Mouse (Mus musculus): ENCODE results near the gene Stxbp5.

The Stxbp5 gene

DNA sequence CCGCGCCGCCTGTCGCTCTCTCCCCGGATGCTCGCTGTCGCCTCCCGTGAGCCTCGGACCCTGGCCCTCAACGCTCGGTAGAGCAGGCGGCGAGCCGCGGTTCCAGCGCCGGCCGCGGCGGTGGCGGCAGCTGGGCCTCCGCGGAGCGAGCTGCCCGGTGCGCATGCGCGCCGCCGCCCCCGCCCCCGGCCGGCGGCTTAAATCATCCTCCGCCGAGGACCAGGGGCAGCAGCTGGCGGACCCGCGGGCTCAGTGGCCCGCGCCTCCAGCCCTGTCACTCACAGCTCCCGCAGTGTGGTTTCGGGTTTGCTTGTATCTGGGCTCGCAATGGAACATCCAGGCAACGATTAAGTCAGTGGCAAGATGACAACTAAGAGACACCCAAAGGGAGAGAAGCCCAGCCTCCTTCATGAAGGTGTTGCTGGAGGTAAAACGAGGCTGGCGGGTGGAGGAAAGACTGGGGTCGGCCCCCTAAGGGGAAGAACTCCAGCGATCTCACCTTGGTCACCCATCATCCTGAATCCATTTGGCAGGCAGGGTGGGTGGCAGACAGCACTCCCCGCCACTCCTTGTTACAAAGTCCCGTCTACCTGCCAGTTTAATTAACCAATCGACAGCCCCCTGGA is at the start of gene Stxbp5:
Gene Stxbp5 (minus strand): TSS at position 9 of the 626 bp plus-strand sequence.
- peak; percentile 84 to 85 for DNase-seq (ENCODE audit: low spot score in 2 of 2)

DNA sequence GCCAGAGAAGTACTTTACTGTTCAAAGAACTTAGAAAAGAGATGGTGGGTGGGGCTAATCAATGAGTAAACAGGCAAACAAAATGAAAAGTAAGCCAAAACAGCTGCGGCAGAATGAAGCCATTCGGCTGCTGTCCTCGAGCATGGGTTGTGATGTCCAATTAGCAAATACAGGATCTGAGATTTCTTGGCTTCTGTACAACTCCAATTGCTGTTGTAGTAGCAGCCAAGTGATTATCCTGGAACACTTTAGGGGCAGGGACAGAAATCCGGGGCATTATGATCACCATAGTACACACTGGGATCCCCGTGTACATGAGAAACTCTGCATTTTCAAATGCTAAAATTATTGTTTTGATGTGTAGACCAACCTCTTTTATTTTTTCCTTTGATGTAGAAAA is 11.5 kb upstream of the Stxbp5 start:
- DNase-seq (ENCODE audit: low spot score in 2 of 2), result no peak

DNA sequence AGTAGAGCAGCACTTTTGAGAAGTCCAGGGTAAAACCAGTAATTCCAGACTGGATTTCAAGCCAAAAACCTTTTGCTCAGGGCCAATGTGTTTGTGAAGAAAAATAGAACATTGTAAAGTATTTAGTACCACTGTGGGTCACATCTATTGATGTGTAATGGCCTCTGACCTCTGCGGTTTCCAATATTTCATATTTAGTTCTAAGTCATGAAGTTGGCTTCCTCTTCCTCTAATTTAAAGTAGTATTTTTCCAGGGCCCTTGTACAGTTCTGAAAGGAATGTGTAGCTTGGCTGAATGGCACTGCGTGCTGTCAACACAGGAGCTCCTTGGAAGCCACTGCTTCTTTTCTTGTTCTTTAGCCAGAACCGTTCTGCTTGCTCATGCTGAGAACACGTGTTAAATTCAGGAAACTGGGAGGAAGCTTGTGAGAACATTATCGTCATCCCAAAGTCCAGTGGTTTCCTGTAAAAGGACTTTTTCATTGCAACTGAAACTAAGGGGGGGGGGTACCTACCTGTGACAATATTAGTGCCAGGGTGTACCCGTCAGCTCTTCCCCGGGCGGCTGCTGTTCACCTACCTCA is 7.1 kb upstream of the Stxbp5 start:
- peak; percentile 72 to 73 for DNase-seq (ENCODE audit: low spot score in 2 of 2)

DNA sequence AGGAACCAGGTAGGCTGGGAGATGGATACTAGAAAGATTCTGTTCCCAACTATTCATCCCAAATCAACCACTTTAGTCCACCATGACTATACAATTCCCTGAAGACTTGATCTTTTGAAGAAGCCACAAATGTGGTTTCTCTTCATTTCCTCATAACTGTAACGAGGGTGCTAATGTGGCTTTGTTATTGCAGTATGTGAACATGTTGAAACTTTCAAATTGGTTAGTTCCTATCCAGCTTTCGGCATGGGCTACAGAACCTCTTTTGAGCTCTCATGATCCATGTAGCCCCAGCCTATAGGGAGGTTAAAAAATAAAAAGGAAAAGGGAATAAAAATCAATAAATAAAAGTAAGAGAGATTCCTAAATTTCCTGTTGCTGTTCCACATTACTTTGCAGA is 6.6 kb upstream of the Stxbp5 start:
- DNase-seq (ENCODE audit: low spot score in 2 of 2), result no peak

DNA sequence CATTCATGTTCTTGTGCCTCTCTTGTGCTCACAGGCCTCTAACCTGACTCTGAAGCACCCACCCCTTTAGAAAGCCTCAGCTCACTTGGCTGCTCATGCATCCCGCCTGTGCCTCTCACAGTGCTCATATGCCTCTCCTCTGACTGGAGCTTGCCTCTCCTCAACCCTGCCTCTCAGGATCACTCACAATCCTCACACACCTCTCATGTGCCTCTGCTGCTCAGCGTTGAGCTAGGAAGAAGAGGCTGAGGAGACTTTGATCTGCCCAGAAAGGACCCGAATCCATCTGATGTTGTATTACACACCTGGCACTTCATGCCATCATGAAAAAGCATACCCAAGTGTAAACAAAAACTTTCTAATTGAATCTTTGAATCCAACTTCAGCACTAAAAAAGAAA is 5.3 kb upstream of the Stxbp5 start:
- DNase-seq (ENCODE audit: low spot score in 2 of 2), result no peak

DNA sequence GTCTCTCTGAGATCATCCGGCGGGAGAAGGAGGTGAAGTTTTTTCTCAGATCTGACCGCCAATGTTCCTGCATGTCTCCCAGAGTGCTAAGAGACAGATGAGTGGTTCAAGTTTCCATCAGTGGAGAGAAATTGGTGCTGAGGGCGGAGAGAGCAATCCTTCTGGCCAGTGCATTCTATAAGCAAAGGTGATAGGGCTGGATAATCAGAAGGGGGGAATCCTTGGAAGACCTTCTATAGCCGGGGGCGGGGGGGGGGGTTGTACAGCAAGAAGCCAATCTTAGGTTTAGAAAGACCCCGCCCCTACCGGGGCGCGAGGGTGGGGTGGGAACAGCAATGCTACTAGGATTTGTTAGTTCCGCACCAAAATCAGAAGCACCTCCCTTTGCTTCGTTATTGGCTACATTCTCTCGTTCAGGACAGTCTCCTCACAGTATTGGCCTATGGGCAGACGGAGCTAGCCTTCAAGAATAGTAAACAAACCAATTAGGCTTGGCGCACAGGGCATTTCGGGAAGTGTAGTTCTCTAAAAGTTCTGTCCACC is 889 bp upstream of the Stxbp5 start:
- DNase-seq (ENCODE audit: low spot score in 2 of 2), result peak; percentile 92 to 93

DNA sequence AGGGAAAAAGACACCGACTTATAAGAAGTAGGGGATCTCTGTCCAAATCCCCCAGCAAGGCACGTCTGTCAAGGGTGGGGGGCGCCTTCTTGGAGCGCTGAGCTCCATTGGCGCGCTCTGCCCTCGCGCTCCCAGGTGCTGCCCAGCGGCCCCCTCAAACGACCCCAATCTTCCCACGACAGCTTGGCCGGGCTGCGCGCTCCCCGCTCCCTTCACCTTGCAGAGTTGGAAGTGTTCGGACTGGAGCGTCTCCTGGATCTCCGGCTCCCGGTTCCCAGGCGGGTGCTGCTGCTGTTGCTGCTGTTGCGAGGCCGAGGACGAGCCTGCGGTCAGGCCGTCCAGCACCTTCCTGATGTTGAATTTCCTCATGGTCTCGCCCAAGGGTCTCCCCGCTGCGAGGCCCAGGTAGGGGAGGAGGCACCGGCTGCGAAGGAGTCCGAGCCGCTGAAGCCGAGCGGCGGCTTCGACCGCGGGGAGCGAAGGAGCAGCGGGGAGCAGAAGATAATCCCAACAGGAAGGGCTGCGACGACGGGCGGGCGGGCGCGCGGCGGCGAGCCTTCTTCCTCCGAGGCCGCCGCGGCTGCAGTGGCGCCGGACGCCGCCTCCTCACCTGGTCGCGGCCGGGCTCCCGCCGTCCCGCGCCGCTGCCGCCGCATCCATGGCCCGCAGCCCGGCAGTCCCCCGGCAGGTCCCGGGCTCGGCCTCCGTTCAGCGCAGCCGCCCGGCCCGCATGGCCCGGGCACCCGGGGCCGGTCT is 386 bp downstream of the Stxbp5 start:
- peak in 1 of 2 experiments; percentile 40 for DNase-seq (ENCODE audit: low spot score in 2 of 2)

DNA sequence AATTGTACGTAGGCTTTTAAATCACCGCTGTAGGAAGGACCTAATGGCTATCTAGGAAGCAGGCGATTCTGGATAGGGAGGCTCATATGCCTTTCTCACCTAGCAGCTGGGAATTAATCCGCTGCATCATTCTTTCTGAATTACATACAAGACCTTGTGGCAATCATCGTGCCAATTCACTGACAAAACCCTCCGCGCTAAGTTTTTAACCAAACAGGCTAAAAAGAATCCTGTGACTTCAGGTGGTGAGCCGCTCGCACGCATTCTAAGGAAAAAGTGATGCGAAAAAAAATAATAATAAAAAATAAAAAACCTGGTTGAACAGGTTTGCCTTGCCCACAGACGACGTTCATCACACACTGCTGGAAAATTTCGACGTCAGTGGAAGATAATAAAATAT is 1.1 kb downstream of the Stxbp5 start:
- DNase-seq (ENCODE audit: low spot score in 2 of 2), result no peak

DNA sequence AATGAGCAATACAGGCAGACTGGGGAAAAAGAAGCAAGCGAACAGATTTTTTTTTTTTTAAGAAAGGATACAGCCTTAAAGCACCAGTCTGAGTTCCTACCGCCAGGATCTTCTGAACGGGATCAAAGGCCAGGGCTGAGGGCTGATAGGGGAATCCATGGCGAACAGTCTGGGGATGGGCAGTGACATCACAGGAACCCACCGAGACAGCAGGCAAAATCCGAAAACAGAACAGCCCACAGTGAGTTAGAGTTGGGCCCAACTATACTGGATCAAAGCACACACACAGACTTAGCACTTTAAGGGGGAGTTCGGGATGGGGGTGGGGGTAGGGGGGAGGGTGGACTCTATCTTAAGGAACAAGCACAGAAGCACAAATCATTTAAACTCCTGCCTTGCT is 1.8 kb downstream of the Stxbp5 start:
- no peak for DNase-seq (ENCODE audit: low spot score in 2 of 2)

DNA sequence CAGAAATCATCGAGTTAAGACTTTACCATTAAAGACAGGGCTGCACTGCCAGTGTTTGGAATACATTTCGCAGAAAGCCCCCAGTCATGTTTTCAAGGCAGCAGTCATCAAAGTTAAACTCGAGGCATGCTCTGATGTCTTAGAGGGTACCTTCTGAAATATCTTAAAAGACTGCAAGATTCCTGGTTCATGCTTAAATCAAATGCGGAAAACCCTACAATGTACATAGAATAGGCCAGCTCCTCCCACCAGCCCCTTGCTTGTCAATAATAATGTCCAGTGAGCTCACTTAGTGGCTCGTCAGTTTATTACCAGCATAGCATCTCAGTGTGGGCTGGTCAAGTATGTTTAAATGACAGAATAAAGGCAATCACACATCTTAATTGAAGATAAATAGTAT is 3.0 kb downstream of the Stxbp5 start:
- no peak for DNase-seq (ENCODE audit: low spot score in 2 of 2)

DNA sequence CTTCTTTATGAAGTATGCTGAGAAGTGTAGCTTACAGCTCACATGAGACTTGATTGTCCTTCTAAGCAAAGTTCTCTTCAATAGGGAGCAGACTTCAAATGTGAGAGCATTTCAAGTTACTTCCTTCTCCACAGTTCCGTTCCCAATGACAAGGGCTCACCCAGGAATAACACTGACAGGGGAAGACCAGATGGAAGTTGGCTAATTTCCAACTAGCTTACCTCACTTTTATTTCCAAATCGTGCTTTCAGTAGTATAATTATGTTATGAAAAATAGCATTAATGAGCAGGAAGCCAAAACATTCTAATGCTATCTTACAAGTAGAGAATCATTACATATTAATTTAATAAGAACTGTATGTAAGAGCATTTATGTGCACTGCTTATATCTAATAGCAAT is 7.3 kb downstream of the Stxbp5 start:
- no peak for DNase-seq (ENCODE audit: low spot score in 2 of 2)

DNA sequence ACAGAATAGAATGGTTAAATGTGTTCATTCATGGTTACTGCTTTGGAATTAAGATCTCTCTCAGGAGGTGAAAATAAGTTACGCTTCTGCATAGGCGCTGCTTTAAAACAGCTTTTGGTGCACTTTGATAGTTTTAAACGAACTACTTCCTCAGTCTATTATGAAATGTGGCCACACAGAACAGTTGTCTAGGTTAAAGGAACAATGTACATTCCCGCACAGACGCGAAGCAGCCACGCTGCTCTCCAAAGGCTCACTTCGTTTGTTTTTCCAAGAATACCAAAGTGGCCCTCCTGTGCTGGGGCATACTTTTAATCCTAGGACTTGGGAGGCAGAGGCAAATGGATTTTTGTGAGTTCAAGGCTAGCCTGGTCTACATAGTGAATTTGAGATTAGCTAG is 11.2 kb downstream of the Stxbp5 start:
- DNase-seq (ENCODE audit: low spot score in 2 of 2), result no peak

DNA sequence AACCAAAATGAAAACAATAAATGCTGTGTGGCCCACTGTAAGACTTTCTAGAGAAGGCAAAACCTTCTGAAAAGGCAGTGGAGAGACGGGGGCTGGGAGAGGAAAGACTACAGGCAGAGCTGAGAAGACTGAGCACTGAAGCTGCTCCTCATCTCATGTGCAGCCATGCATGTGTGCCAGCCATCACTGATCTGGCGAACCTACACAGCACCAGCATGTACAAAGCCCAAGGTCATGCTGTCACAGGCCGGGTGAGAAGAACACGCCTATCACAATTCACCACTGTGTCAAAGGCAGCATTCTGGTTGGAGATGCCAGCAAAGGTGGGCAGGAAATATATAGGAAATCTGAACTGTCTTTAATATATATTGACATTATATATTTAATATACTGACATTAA is 12.2 kb downstream of the Stxbp5 start:
- DNase-seq (ENCODE audit: low spot score in 2 of 2), result no peak

DNA sequence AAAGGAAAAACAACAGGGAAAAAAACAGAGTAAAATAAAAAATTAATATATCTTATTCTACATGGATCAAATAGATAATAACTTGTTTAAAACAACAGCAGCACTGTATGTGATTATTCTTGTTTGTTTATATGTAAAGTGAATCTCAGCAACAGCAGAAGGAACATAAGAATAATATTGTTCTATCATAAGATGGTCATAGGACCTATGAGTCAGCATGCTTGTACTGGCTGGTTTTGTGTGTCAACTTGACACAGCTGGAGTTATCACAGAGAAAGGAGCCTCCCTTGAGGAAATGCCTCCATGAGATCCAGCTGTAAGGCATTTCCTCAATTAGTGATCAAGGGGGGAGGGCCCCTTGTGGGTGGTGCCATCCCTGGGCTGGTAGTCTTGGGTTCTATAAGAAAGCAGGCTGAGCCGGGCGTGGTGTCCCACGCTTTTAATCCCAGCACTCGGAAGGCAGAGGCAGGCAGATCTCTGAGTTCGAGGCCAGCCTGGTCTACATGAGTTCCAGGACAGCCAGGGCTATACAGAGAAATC is 19.0 kb downstream of the Stxbp5 start:
- DNase-seq (ENCODE audit: low spot score in 2 of 2), result peak in 1 of 2 experiments; percentile 17

DNA sequence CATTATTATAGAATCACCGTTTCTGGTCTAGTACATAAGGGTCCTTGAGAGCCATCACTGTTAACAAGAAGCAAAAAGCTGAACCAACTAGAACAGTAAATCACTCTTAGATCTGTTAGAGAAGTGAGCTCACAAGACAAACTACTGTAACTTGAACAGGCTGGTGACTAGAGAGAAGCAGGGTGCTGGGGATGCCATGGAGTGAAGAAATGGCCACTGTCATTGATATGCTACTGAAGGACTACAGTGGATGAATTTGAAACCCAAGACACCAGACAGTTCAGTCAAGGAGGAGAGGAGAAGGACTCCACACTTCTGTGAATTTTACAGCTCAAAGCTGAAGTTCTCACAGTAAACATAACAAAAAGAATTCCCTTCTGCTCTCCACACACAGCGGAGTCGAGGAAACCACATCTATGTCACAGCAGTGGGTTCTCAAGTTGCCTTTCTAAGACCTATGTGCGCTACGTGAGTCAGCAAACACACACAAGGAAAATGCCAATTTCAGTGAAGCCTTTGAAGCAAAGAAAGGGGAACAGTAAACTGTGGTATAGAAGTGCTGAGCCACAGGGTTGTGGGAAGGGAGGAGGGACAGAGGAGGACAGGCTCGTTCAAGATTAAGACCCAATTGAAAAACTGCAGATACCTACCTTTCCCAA is 20.7 kb downstream of the Stxbp5 start:
- no peak for DNase-seq (ENCODE audit: low spot score in 2 of 2)

DNA sequence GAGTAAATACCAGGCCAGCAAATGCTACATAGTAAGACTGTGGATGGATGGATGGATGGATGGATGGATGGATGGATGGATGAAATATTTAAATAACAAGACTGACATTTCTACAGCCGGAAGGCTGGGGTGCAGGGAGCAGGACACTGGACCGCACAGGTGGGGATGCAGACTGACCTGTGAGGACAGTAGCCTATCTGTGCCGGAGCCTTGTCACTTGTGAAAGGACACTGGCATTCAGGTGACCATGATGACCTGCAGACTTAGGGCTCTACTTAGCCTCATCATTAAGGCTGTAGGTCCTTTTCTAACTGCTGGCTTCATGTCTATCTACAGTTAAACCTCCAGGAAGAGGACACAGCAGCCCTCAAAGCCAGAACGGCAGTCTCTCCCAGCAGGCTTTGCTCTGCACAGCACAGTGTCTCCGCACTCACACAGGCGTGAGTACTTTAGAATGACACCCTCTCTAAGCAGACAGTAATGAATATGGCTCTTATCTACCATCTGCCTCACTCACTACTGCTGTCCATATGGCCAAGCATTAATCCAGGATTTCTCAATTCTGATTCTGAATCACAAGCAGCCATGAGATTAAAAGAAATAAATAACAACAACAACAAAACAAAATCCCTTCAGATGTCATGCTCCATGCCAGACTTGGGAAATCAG is 21.9 kb downstream of the Stxbp5 start:
- no peak for DNase-seq (ENCODE audit: low spot score in 2 of 2)

DNA sequence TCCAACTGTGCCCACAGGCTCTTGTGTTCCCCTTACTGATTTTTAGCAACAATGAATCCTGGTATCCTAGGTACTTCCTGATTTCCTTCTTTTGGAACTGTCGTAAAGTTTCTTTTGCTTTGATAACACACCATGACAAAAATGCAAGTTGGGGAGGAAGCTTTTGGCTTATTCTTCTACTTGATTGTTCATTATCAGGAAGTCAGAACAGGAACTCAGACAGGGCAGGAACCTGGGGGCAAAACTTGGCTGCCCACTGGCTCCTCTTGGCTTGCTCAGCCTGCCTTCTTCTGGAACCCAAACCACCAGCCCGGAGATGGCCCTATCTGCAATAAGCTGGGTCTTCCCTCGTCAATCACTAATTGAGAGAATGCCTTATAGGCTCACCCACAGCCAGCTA is 25.0 kb downstream of the Stxbp5 start:
- no peak for DNase-seq (ENCODE audit: low spot score in 2 of 2)

DNA sequence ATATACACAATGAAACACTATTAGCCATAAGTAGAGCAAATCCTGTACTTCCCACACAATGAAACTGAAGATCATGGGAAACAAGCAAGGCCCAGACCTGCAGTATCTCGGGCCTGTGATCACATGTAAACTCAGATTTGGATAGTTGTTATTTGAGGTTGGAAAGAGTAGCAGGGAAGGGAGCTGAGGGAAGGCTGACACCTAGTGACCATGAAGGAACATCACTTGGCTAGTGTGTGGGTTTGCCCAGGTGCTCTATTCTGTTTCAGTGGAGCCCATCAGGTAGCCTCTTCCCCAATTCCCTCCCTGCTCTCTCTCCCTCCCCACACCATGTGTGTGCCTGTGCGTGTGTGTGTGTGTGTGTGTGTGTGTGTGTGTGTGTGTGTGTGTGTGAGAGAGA is 28.7 kb downstream of the Stxbp5 start:
- DNase-seq (ENCODE audit: low spot score in 2 of 2), result no peak

DNA sequence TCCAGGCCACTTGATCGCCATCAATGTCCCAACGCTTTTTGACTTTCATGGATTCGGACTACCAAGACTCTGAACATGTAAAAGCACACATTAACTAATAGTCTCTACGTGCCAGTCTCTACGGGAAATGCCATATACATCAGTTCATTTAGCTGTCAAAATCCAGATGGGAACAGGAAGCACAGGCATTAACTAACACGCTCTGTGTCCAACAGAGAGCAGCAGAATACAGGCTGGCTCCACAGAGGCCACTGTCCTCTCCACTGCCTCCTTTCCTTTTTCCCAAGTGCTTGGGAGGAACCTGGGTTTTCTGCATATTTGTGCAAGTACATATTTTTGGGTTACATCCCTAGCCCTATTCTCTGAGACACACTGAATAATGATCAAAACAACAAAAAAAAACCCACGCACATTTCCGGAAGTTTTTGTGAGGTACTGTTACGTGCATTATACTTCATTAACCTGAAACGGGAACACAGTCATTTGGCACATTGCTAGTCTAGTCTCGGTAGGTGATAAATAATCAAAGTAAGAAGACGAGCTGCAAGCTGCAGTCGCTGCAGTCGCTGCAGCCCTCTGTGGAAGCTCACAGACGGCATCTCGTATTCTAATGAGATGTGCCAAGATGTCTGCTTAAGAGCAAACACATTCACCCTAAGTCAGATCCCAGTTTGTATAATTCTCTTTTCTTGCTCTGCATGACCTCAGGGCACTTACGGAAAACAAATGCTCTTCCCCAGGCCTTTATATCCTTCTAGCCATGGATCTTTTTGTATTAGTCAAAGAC is 33.9 kb downstream of the Stxbp5 start:
- peak in 1 of 2 experiments; percentile 15 for DNase-seq (ENCODE audit: low spot score in 2 of 2)

DNA sequence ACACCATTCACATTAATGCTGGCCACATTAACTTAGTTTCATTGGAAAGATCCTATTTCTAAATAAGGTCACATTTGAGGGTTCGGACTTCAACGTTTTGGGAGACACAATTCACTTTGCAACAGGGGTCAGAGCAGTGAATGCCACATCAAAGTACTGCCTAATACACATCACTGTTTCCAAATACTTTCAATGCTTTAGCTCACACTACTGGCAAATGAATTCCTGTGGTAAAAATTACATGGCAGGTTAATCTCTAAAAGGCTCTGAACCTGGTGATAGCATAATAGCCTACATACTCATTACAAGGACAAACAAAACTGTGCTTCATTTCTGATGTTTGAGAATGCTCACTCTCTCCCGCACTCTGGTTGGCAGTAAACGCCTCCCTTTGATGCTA is 40.9 kb downstream of the Stxbp5 start:
- DNase-seq (ENCODE audit: low spot score in 2 of 2), result no peak

DNA sequence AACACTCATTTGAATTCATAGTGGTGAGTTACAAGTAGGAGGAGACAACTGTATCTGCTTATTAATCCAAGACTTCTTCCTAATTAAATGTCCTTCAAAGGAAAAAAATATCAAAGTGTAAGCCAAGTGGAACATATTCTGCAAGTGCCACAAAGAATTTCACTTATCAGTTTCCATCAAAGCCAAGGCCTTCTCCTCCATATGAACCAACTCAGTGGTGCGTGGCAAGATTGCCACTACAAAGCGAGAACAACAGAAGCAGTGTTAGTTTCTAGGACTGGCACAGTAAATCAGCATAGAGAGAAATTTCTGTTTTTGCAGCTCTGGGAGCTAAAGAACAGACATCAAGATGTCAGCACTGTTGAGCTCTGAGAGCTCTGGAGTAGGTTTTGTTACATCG is 41.4 kb downstream of the Stxbp5 start:
- no peak for DNase-seq (ENCODE audit: low spot score in 2 of 2)

Measured in heart, adult 9 months (tissue).